Comparison of ENCODE assay signal across 9 mouse cellular contexts in genomic region chr7:142482256-142482609, GRCm38 (mm10). TPM values are rescaled to one million over a fixed set of nuclear protein-coding genes. Genes with fewer than 3 reads are reported as not detected.
DNase-seq lines count a peak whose midpoint lies in the region; ATAC-seq and TF ChIP-seq lines count a peak whose summit lies in the region.
"Had no signal": no experiment of that assay in that cellular context is flagged by ENCODE, and none has a peak within 500 bp of the region (broad histone marks: within the 10 kb centered on the region; RNA-seq: fewer than 3 reads in every experiment).

No protein-coding gene starts in this region.

- peak overlapping the region; percentile 59 for H3K4me2 ChIP-seq in lung, embryonic 14.5 days
- H3K4me2 ChIP-seq in forebrain, embryonic 11.5 days (ENCODE audit: low read depth, low read length, severe bottlenecking), result peak overlapping the region; percentile 58; the same call in 1 of the 2 replicates
- H3K4me2 ChIP-seq in intestine, embryonic 14.5 days (ENCODE audit: low read length), result peak overlapping the region; percentile 57
- peak overlapping the region; percentile 62 for H3K4me2 ChIP-seq in neural tube, embryonic 13.5 days

- 3% methylated on average over 6 of the region's 6 CpGs for whole genome bisulfite sequencing in lung, embryonic 14.5 days
- 19% methylated on average over 6 of the region's 6 CpGs for WGBS in forebrain, embryonic 11.5 days
- WGBS in intestine, embryonic 14.5 days, result 15% methylated on average over 6 of the region's 6 CpGs
- 19% methylated on average over 6 of the region's 6 CpGs for WGBS in neural tube, embryonic 13.5 days

- TF ChIP-seq CTCF in lung, embryonic 14.5 days (IDR thresholded peaks at IDR 0.05; ENCODE audit: low read depth), result no peak

- peak; percentile 43 for ATAC-seq in lung, embryonic 14.5 days (ENCODE audit: insufficient read depth)
- ATAC-seq in forebrain, embryonic 11.5 days (replicated peaks; ENCODE audit: low FRiP score), result peak; percentile 24
- peak; percentile 42 for ATAC-seq in intestine, embryonic 14.5 days (replicated peaks; ENCODE audit: low FRiP score, low TSS enrichment, low read depth)
- peak; percentile 36 for ATAC-seq in neural tube, embryonic 13.5 days (ENCODE audit: low read depth)

- no peaks in the 10 kb centered on the region for H3K9me3 ChIP-seq in lung, embryonic 14.5 days (ENCODE audit: low read depth, low read length)
- H3K9me3 ChIP-seq in forebrain, embryonic 11.5 days (ENCODE audit: control insufficient read depth, low read length), result no peaks in the 10 kb centered on the region
- no peaks in the 10 kb centered on the region for H3K9me3 ChIP-seq in intestine, embryonic 14.5 days (ENCODE audit: control insufficient read depth, low read length)
- no peaks in the 10 kb centered on the region for H3K9me3 ChIP-seq in neural tube, embryonic 13.5 days

- H3K4me1 ChIP-seq in lung, embryonic 14.5 days (ENCODE audit: insufficient read depth), result peaks cover 31% of the 10 kb centered on the region
- peaks cover 21% of the 10 kb centered on the region for H3K4me1 ChIP-seq in forebrain, embryonic 11.5 days (replicated peaks; ENCODE audit: control insufficient read depth, insufficient read depth, low read length)
- peaks cover 64% of the 10 kb centered on the region for H3K4me1 ChIP-seq in intestine, embryonic 14.5 days (replicated peaks; ENCODE audit: control insufficient read depth, insufficient read depth, low read length)
- H3K4me1 ChIP-seq in neural tube, embryonic 13.5 days (replicated peaks), result peaks cover 38% of the 10 kb centered on the region

- H3K27ac ChIP-seq in lung, embryonic 14.5 days (ENCODE audit: low read depth), result peak overlapping the region; percentile 98
- peak overlapping the region; percentile 18 for H3K27ac ChIP-seq in forebrain, embryonic 11.5 days (ENCODE audit: low read depth, low read length)
- peak overlapping the region; percentile 99 for H3K27ac ChIP-seq in intestine, embryonic 14.5 days (ENCODE audit: low read depth)
- peak overlapping the region; percentile 87 for H3K27ac ChIP-seq in neural tube, embryonic 13.5 days (replicated peaks)

- H3K4me3 ChIP-seq in lung, embryonic 14.5 days (ENCODE audit: low read depth, low read length), result no peak overlapping the region
- H3K4me3 ChIP-seq in forebrain, embryonic 11.5 days (ENCODE audit: low read depth, low read length), result no peak overlapping the region
- 0 out of 2 replicates have a peak overlapping the region, but pooled peaks have one; percentile 16 for H3K4me3 ChIP-seq in intestine, embryonic 14.5 days (ENCODE audit: low read depth, low read length)
- no peak overlapping the region for H3K4me3 ChIP-seq in neural tube, embryonic 13.5 days
- H3K4me3 ChIP-seq: erythroblast, embryonic 14.5 days had no signal

- H3K9ac ChIP-seq in lung, embryonic 14.5 days, result peak overlapping the region; percentile 62
- H3K9ac ChIP-seq in forebrain, embryonic 11.5 days (ENCODE audit: low read length), result peak overlapping the region; percentile 63
- H3K9ac ChIP-seq in intestine, embryonic 14.5 days (ENCODE audit: low read length), result peak overlapping the region; percentile 69
- H3K9ac ChIP-seq in neural tube, embryonic 13.5 days, result peak overlapping the region; percentile 71; the same call in 1 of the 2 replicates

- peak; percentile 82 for DNase-seq in lung, embryonic 14.5 days
- no peak for DNase-seq in lung, adult 18-20 months
- peak; percentile 63 for DNase-seq in forebrain, embryonic 11.5 days (ENCODE audit: low spot score)
- no peak for DNase-seq in intestine, embryonic 14.5 days (ENCODE audit: low spot score)
- no peak for DNase-seq in spleen, postnatal 10 days (ENCODE audit: low spot score in 2 of 2)
- no peak for DNase-seq in testis, postnatal 10 days (ENCODE audit: low spot score)
- no peak for DNase-seq in frontal cortex, postnatal 25 days (ENCODE audit: low spot score in 2 of 2)

- no peaks in the 10 kb centered on the region for H3K27me3 ChIP-seq in lung, embryonic 14.5 days (ENCODE audit: insufficient read depth, low read length)
- no peaks in the 10 kb centered on the region for H3K27me3 ChIP-seq in forebrain, embryonic 11.5 days (ENCODE audit: control insufficient read depth, insufficient read depth, low read length)
- no peaks in the 10 kb centered on the region for H3K27me3 ChIP-seq in intestine, embryonic 14.5 days (replicated peaks; ENCODE audit: control insufficient read depth, insufficient read depth, low read length)
- peaks cover 3% of the 10 kb centered on the region; the same call in 1 of the 2 replicates for H3K27me3 ChIP-seq in neural tube, embryonic 13.5 days

- H3K36me3 ChIP-seq in lung, embryonic 14.5 days (ENCODE audit: insufficient read depth), result peaks cover 34% of the 10 kb centered on the region
- no peaks in the 10 kb centered on the region for H3K36me3 ChIP-seq in forebrain, embryonic 11.5 days (ENCODE audit: control insufficient read depth, insufficient read depth, low read length)
- peaks cover 38% of the 10 kb centered on the region for H3K36me3 ChIP-seq in intestine, embryonic 14.5 days (ENCODE audit: control insufficient read depth, insufficient read depth, low read length)
- no peaks in the 10 kb centered on the region for H3K36me3 ChIP-seq in neural tube, embryonic 13.5 days

RNA-seq across cellular contexts. Expression of gene Tnnt3, which starts 16.4 kb away (rescaled TPM):
- 1.5 and 2.5 TPM in 2 replicates for polyA plus RNA-seq in lung, embryonic 14.5 days (2014; fragmentation: Nextera tagmentation; extraction: Ambion mirVana)
- 1.00 and 1.0 TPM in 2 replicates for polyA plus RNA-seq in forebrain, embryonic 11.5 days (2014; fragmentation: Nextera tagmentation; extraction: Ambion mirVana)
- polyA plus RNA-seq in intestine, embryonic 14.5 days (2014; fragmentation: Nextera tagmentation; extraction: Ambion mirVana), result 1.5 and 2.4 TPM in 2 replicates
- 2.4 and 8.4 TPM in 2 replicates for polyA plus RNA-seq in neural tube, embryonic 13.5 days (2015; fragmentation: Nextera tagmentation; extraction: Ambion mirVana)
- polyA plus RNA-seq: erythroblast, embryonic 14.5 days had no signal

RNA-seq across cellular contexts. Expression of gene Lsp1, which starts 21.6 kb away (rescaled TPM):
- 98.0 and 99.6 TPM in 2 replicates for polyA plus RNA-seq in lung, embryonic 14.5 days (2014; fragmentation: Nextera tagmentation; extraction: Ambion mirVana)
- 8.7 and 9.8 TPM in 2 replicates for polyA plus RNA-seq in forebrain, embryonic 11.5 days (2014; fragmentation: Nextera tagmentation; extraction: Ambion mirVana)
- 145 and 153 TPM in 2 replicates for polyA plus RNA-seq in intestine, embryonic 14.5 days (2014; fragmentation: Nextera tagmentation; extraction: Ambion mirVana)
- 9.3 and 15.8 TPM in 2 replicates for polyA plus RNA-seq in neural tube, embryonic 13.5 days (2015; fragmentation: Nextera tagmentation; extraction: Ambion mirVana)

RNA-seq across cellular contexts. Expression of gene Tnni2, which starts 40.6 kb away (rescaled TPM):
- 0.86 and 1.6 TPM in 2 replicates for polyA plus RNA-seq in lung, embryonic 14.5 days (2014; fragmentation: Nextera tagmentation; extraction: Ambion mirVana)
- polyA plus RNA-seq in forebrain, embryonic 11.5 days (2014; fragmentation: Nextera tagmentation; extraction: Ambion mirVana), result 1.3 TPM in 1 of 2 replicates, not detected in the other
- 1.7 and 3.2 TPM in 2 replicates for polyA plus RNA-seq in intestine, embryonic 14.5 days (2014; fragmentation: Nextera tagmentation; extraction: Ambion mirVana)
- 2.2 and 8.9 TPM in 2 replicates for polyA plus RNA-seq in neural tube, embryonic 13.5 days (2015; fragmentation: Nextera tagmentation; extraction: Ambion mirVana)
- polyA plus RNA-seq: erythroblast, embryonic 14.5 days had no signal

RNA-seq across cellular contexts. Expression of gene Syt8, which starts 47.6 kb away (rescaled TPM):
- polyA plus RNA-seq in lung, embryonic 14.5 days (2014; fragmentation: Nextera tagmentation; extraction: Ambion mirVana), result not detected in 2 replicates
- polyA plus RNA-seq in forebrain, embryonic 11.5 days (2014; fragmentation: Nextera tagmentation; extraction: Ambion mirVana), result not detected in 2 replicates
- polyA plus RNA-seq in intestine, embryonic 14.5 days (2014; fragmentation: Nextera tagmentation; extraction: Ambion mirVana), result 1.6 and 3.8 TPM in 2 replicates
- polyA plus RNA-seq in neural tube, embryonic 13.5 days (2015; fragmentation: Nextera tagmentation; extraction: Ambion mirVana), result 0.39 TPM in 1 of 2 replicates, not detected in the other
- polyA plus RNA-seq: erythroblast, embryonic 14.5 days had no signal

RNA-seq across cellular contexts. Expression of gene Mrpl23, which starts 50.3 kb away (rescaled TPM):
- polyA plus RNA-seq in lung, embryonic 14.5 days (2014; fragmentation: Nextera tagmentation; extraction: Ambion mirVana), result 20.3 and 31.0 TPM in 2 replicates
- polyA plus RNA-seq in forebrain, embryonic 11.5 days (2014; fragmentation: Nextera tagmentation; extraction: Ambion mirVana), result 18.3 and 18.7 TPM in 2 replicates
- 36.1 and 45.8 TPM in 2 replicates for polyA plus RNA-seq in intestine, embryonic 14.5 days (2014; fragmentation: Nextera tagmentation; extraction: Ambion mirVana)
- polyA plus RNA-seq in neural tube, embryonic 13.5 days (2015; fragmentation: Nextera tagmentation; extraction: Ambion mirVana), result 14.0 and 14.8 TPM in 2 replicates

Comparison
In these comparisons a context has a peak if more than half of its experiments do, and no peak if none do; other contexts are left out.
1. DNase-seq: peak in lung, embryonic 14.5 days (single experiment) and forebrain, embryonic 11.5 days (single experiment); none in lung, adult 18-20 months (0 of 2), intestine, embryonic 14.5 days (single experiment), spleen, postnatal 10 days (0 of 2), testis, postnatal 10 days (single experiment) and frontal cortex, postnatal 25 days (0 of 2).
2. H3K27ac ChIP-seq: peak in every context shown above with its lines; median percentile 99 in intestine, embryonic 14.5 days; 98 in lung, embryonic 14.5 days; 87 in neural tube, embryonic 13.5 days; 18 in forebrain, embryonic 11.5 days.
3. Peak in every context shown above with its lines, with median percentiles within 50 percentile points of each other: ATAC-seq, H3K4me2 ChIP-seq and H3K9ac ChIP-seq.